Mouse (Mus musculus): ENCODE measurements around the gene Nfe2l2. TPM values are rescaled to one million over a fixed set of nuclear protein-coding genes. Genes with fewer than 3 reads are reported as not detected.
A peak's percentile ranks its signal among the peaks of the same experiment; 100 is the strongest.
"Not testable (repeated sequence)": the region's sequence is repeated elsewhere in the genome, so short reads cannot be mapped to it uniquely, and the experiment has no call there.

The Nfe2l2 gene
- polyA plus RNA-seq, 1 experiment: 130 TPM

- Histone ChIP-seq H3K27ac (ENCODE audit: insufficient read depth, low read length) (no peak overlapping the region), H3K4me1 (ENCODE audit: control insufficient read depth, insufficient read depth, low read length) (peaks cover 21% of the 10 kb centered on the region), H3K4me3 (ENCODE audit: insufficient read depth, low read length) (peak overlapping the region; percentile 31)
- TF ChIP-seq POLR2A (IDR thresholded peaks at IDR 0.05; ENCODE audit: low read depth, low read length): no peak
- TF ChIP-seq CTCF (IDR thresholded peaks at IDR 0.05; ENCODE audit: borderline replicate concordance, insufficient read depth, low read length): no peak
Observed at GRCm38 (mm10) chr2:75701207-75701606, 3.2 kb downstream of the Nfe2l2 start.

GRCm38 (mm10) chr2:75700543-75700942, 3.9 kb downstream of the Nfe2l2 start:
- peaks cover 27% of the 10 kb centered on the region for H3K4me1 ChIP-seq (ENCODE audit: control insufficient read depth, insufficient read depth, low read length)
- TF ChIP-seq POLR2A (IDR thresholded peaks at IDR 0.05; ENCODE audit: low read depth, low read length) (no peak), CTCF (IDR thresholded peaks at IDR 0.05; ENCODE audit: borderline replicate concordance, insufficient read depth, low read length) (no peak)

GRCm38 (mm10) chr2:75698874-75699273, 5.6 kb downstream of the Nfe2l2 start:
- Histone ChIP-seq H3K4me1 (ENCODE audit: control insufficient read depth, insufficient read depth, low read length) (peaks cover 30% of the 10 kb centered on the region), H3K27ac (ENCODE audit: insufficient read depth, low read length) (no peak overlapping the region), H3K4me3 (ENCODE audit: insufficient read depth, low read length) (no peak overlapping the region)
- TF ChIP-seq POLR2A (IDR thresholded peaks at IDR 0.05; ENCODE audit: low read depth, low read length) (no peak), CTCF (IDR thresholded peaks at IDR 0.05; ENCODE audit: borderline replicate concordance, insufficient read depth, low read length) (no peak)

More at GRCm38 (mm10) chr2:75700543-75700942, 3.9 kb downstream of the Nfe2l2 start:
- Histone ChIP-seq H3K4me3 (ENCODE audit: insufficient read depth, low read length) (no peak overlapping the region), H3K27ac (ENCODE audit: insufficient read depth, low read length) (no peak overlapping the region)

GRCm38 (mm10) chr2:75698007-75698406, 6.4 kb downstream of the Nfe2l2 start:
- no peak for TF ChIP-seq POLR2A (IDR thresholded peaks at IDR 0.05; ENCODE audit: low read depth, low read length)
- peaks cover 35% of the 10 kb centered on the region for H3K4me1 ChIP-seq (ENCODE audit: control insufficient read depth, insufficient read depth, low read length)

GRCm38 (mm10) chr2:75697222-75697621, 7.2 kb downstream of the Nfe2l2 start:
- Histone ChIP-seq H3K4me3 (ENCODE audit: insufficient read depth, low read length) (no peak overlapping the region), H3K27ac (ENCODE audit: insufficient read depth, low read length) (no peak overlapping the region), H3K4me1 (ENCODE audit: control insufficient read depth, insufficient read depth, low read length) (peaks cover 35% of the 10 kb centered on the region)
- TF ChIP-seq CTCF (IDR thresholded peaks at IDR 0.05; ENCODE audit: borderline replicate concordance, insufficient read depth, low read length) (no peak), POLR2A (IDR thresholded peaks at IDR 0.05; ENCODE audit: low read depth, low read length) (no peak)

More at GRCm38 (mm10) chr2:75698007-75698406, 6.4 kb downstream of the Nfe2l2 start:
- Histone ChIP-seq H3K27ac (ENCODE audit: insufficient read depth, low read length) (no peak overlapping the region), H3K4me3 (ENCODE audit: insufficient read depth, low read length) (no peak overlapping the region)

- no peak overlapping the region for H3K4me3 ChIP-seq (ENCODE audit: insufficient read depth, low read length)
- H3K27ac ChIP-seq (ENCODE audit: insufficient read depth, low read length): no peak overlapping the region
- TF ChIP-seq POLR2A (IDR thresholded peaks at IDR 0.05; ENCODE audit: low read depth, low read length) (no peak), CTCF (IDR thresholded peaks at IDR 0.05; ENCODE audit: borderline replicate concordance, insufficient read depth, low read length) (no peak)
- peaks cover 35% of the 10 kb centered on the region for H3K4me1 ChIP-seq (ENCODE audit: control insufficient read depth, insufficient read depth, low read length)
Observed at GRCm38 (mm10) chr2:75696371-75696770, 8.1 kb downstream of the Nfe2l2 start.

- Histone ChIP-seq H3K27ac (ENCODE audit: insufficient read depth, low read length) (no peak overlapping the region), H3K4me3 (ENCODE audit: insufficient read depth, low read length) (no peak overlapping the region), H3K4me1 (ENCODE audit: control insufficient read depth, insufficient read depth, low read length) (peaks cover 36% of the 10 kb centered on the region)
- TF ChIP-seq POLR2A (IDR thresholded peaks at IDR 0.05; ENCODE audit: low read depth, low read length): no peak
- TF ChIP-seq CTCF (IDR thresholded peaks at IDR 0.05; ENCODE audit: borderline replicate concordance, insufficient read depth, low read length): no peak
Observed at GRCm38 (mm10) chr2:75695676-75696350, 8.6 kb downstream of the Nfe2l2 start.

- peaks cover 35% of the 10 kb centered on the region for H3K4me1 ChIP-seq (ENCODE audit: control insufficient read depth, insufficient read depth, low read length)
- H3K4me3 ChIP-seq (ENCODE audit: insufficient read depth, low read length); H3K27ac ChIP-seq (ENCODE audit: insufficient read depth, low read length): not testable (repeated sequence)
Observed at GRCm38 (mm10) chr2:75694926-75695325, 9.5 kb downstream of the Nfe2l2 start.

- Histone ChIP-seq H3K27ac (ENCODE audit: insufficient read depth, low read length) (no peak overlapping the region), H3K4me1 (ENCODE audit: control insufficient read depth, insufficient read depth, low read length) (peaks cover 30% of the 10 kb centered on the region), H3K4me3 (ENCODE audit: insufficient read depth, low read length) (no peak overlapping the region)
- TF ChIP-seq CTCF (IDR thresholded peaks at IDR 0.05; ENCODE audit: borderline replicate concordance, insufficient read depth, low read length) (no peak), POLR2A (IDR thresholded peaks at IDR 0.05; ENCODE audit: low read depth, low read length) (no peak)
Observed at GRCm38 (mm10) chr2:75692369-75692768, 12.1 kb downstream of the Nfe2l2 start.

GRCm38 (mm10) chr2:75691316-75691715, 13.1 kb downstream of the Nfe2l2 start:
- Histone ChIP-seq H3K27ac (ENCODE audit: insufficient read depth, low read length) (no peak overlapping the region), H3K4me3 (ENCODE audit: insufficient read depth, low read length) (no peak overlapping the region)
- TF ChIP-seq POLR2A (IDR thresholded peaks at IDR 0.05; ENCODE audit: low read depth, low read length) (no peak), CTCF (IDR thresholded peaks at IDR 0.05; ENCODE audit: borderline replicate concordance, insufficient read depth, low read length) (no peak)

More at GRCm38 (mm10) chr2:75691316-75691715, 13.1 kb downstream of the Nfe2l2 start:
- peaks cover 24% of the 10 kb centered on the region for H3K4me1 ChIP-seq (ENCODE audit: control insufficient read depth, insufficient read depth, low read length)
